Mouse (Mus musculus) gastrocnemius, postnatal 10 days (tissue): Measurements from ENCODE around the gene Igf1. TPM values are rescaled to one million over a fixed set of nuclear protein-coding genes. Genes with fewer than 3 reads are reported as not detected.

Experiments used
- DNase-seq: peaks from one replicate; pipeline ENCODE4 v3.0.0; 2021; ENCODE audit warnings: mixed read lengths
- long read RNA-seq, 2 experiments: library from polyadenylated mRNA; stranded (forward); transcript quantifications; one replicate each; pipeline ENCODE4 v2.0.0; 2021
- total RNA-seq, 2 experiments: library from RNA; stranded (reverse); gene quantifications; 2 replicates each; pipeline ENCODE4 v1.2.3; 2021

Gene Igf1
- 100 to 1,000 TPM in 1 of 2 experiments, 10 to 100 TPM in 1; 86.1 to 102 TPM for total RNA-seq
- long read RNA-seq, experiment 1, full-length matches to known transcripts = 46 of 67 reads
- long read RNA-seq, experiment 1, partial matches to known transcripts = 20 of 67 reads
- long read RNA-seq, experiment 1, other reads (novel, unspliced or antisense) = 1 of 67 reads
- long read RNA-seq, experiment 2, full-length matches to known transcripts = 33 of 52 reads
- long read RNA-seq, experiment 2, partial matches to known transcripts = 12 of 52 reads
- long read RNA-seq, experiment 2, other reads (novel, unspliced or antisense) = 7 of 52 reads

- DNase-seq = no peak
Observed at GRCm38 (mm10) chr10:87858013-87858806, at the start of gene Igf1. Gene Igf1, plus strand, starts transcription at chr10:87858265.

GRCm38 (mm10) chr10:87812157-87813072 lies 45.6 kb upstream of the Igf1 start:
- no peak for DNase-seq

DNA sequence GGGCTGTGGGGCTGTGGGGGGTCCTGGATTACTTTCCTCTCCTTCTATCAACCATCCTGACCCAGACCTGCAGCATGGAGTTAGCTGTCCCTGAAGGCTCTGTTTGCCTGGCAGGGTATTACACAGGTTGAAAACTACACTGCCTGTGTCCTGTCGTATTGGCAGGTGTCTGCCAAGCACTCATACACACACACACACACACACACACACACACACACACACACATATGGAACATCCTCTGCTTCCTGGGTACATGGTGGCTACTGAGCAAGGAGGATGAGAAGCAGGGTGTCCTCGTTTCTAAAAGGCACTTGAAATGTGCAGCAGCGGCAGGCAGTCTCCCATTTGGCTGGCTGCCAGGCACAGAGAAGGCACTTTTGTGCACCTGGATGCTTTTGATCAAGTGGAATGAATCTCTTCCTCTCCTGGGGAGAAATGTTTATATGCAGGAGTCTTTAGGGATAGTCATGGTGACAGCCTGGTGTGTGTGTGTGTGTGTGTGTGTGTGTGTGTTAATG lies 44.9 kb upstream of the Igf1 start:
- DNase-seq = peak; percentile 13

- DNase-seq = no peak
Observed at GRCm38 (mm10) chr10:87816861-87817260, 41.2 kb upstream of the Igf1 start.

DNA sequence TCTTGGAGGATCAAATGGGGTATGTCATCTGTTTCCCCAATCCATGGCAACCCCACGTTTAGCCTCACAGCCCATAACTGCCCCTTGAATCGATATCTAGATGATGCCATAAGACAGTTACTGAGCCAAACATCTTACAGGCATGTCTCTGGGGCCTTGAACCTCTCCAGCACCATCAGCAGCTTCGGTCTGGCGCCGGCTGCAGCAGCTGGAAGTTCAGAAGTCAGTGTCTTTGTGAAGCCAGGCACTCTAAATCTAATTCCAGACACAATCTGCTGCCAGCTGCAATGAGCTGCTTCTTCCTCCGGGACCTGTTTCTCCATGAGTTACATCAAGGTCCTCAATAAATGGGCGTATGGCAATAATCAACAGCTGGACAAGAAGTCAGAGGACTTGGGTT lies 40.3 kb upstream of the Igf1 start:
- peak; percentile 26 for DNase-seq

- DNase-seq = no peak
Observed at GRCm38 (mm10) chr10:87821906-87822305, 36.2 kb upstream of the Igf1 start.

- no peak for DNase-seq
Observed at GRCm38 (mm10) chr10:87830012-87830411, 28.1 kb upstream of the Igf1 start.

DNA sequence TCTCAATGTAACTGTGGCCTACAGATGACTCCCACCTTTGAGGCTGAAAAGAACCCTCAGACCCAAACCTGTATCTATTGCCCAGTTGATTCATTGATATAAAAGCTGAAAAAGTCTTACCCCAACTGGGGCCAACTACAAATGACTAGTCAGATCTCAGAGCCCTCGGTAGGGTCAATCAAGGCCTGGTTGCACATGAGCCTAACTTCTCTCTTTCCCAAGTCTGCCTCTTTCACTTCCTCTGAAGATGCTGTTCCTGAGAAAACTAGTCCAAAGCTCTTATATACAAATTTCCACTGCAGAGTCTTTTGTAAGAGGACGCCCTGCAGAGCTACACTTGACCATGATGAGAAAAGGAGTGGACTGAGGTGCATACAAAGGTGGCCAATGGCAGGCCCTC lies 27.4 kb upstream of the Igf1 start:
- DNase-seq = no peak

DNA sequence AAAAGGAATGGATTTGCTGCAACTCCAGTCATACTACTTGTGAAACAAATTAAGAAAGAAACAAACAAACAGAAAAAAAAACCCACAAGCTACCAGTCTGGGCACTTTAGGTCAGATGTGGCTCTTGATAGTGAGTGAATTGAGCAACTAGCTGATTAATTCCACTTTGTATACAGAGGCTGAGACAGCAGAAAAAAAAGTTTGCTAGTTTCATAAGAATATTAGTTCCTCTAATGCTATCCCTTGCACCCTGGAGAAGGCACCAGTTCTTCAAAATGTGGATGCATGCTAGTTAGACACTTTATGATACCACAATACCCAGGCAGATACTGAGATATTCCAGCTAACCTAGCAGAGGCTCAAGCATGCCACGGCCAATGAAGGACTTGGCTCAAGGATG lies 26.0 kb upstream of the Igf1 start:
- DNase-seq = no peak

GRCm38 (mm10) chr10:87839454-87839853 lies 18.6 kb upstream of the Igf1 start:
- no peak for DNase-seq

GRCm38 (mm10) chr10:87842501-87842900 lies 15.6 kb upstream of the Igf1 start:
- DNase-seq = no peak

GRCm38 (mm10) chr10:87844917-87845552 lies 13.0 kb upstream of the Igf1 start:
- no peak for DNase-seq

- DNase-seq = no peak
Observed at GRCm38 (mm10) chr10:87847882-87848281, 10.2 kb upstream of the Igf1 start.

GRCm38 (mm10) chr10:87848419-87848818 lies 9.6 kb upstream of the Igf1 start:
- DNase-seq = no peak

DNA sequence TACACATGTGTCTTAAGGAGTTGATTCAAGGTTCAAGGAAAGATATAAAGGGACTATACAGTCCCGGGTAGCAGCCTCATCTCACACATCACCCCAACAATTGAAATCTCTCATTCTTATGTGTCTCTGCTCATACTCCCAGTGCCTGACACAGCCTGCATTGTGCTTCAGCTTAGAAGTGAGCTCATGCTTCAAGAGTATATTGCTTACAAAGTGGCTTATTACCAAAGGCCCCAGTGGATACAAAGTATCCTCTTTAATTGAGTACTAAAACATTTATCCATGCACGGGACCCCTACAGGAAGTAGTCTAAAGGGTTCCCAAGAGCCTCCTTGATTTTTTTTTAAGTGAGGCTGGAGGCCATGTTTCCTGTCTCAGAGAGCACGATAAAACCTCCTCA lies 6.6 kb upstream of the Igf1 start:
- no peak for DNase-seq

DNA sequence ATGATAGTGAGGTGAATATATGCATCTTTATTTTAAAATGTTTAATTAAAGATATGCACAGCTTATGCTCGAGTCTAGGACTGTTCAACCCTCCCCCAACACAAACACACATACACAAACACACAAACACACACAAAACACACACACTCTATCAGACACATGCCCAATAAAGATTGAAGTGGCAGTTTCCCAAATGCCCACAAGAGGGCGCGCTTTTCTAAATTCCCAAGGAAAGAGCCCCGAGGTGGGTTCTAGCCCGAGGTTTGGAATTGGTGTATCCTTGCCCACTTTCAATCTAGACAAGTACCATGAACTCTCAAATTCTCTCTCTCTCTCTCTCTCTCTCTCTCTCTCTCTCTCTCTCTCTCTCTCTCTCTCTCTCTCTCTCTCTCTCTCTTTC lies 3.7 kb upstream of the Igf1 start:
- peak; percentile 64 for DNase-seq

- DNase-seq = no peak
Observed at GRCm38 (mm10) chr10:87855423-87856122, 2.5 kb upstream of the Igf1 start.

DNA sequence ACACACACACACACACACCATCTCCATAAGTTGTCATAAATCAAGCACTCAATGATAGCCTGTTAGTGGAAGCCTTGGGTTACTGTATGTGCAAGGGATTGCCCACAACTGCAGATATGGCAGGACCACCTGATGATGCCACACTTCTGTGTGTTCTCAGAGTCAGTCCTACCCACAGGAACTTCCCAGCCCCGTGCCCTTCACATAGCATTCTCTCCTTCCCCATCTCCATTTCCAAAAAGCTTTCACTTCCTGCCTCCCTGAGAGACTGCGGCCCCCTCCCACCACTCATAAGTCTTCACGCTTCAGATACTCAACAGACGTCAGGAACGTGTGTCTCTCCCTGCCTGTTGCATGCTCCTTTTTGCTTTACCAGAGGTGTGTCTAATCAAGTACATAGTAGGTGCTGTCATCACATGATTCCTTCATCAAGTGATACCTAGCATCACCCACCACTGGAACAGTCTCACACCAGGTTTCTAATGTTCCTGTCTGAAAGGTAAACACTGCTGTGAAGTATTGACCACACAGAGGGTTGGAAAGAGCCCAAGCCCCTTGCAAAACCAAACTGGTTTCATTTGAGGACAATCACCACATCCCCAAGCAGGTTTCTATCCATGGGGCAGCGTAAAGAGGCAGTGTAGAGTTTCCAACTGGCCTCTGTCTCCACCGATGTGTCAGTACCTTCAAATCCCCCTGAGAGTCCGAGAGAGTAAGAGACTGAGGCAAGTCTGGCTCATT lies 680 bp upstream of the Igf1 start:
- DNase-seq = no peak

DNA sequence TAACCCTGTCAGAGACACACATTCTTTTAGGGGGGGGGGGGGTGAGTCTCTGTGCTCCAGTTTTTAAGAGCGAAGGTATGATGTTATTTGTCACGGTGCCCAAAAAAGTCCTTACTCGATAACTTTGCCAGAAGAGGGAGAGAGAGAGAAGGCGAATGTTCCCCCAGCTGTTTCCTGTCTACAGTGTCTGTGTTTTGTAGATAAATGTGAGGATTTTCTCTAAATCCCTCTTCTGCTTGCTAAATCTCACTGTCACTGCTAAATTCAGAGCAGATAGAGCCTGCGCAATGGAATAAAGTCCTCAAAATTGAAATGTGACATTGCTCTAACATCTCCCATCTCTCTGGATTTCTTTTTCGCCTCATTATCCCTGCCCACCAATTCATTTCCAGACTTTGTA lies 874 bp downstream of the Igf1 start:
- DNase-seq = no peak

DNA sequence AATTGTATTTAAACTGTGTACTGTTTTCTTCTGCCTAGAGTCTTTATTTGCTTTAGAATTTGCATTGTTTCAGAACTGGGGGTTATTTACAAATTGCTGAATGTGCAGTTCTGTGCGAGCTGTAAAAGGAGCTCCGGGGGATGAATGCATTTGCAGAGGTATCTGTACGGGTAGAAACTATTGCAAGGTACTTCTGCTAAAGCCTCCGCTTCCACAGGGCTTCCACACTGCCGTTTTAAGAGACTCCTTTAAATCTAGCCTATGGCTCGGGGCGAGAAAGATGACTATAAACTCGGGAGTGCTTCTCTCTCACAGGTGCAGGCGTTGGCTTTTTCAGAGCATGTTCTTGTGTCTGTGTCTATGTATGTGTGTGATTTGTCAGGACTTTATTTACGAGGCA lies 1.4 kb downstream of the Igf1 start:
- no peak for DNase-seq
